Comparison of ENCODE assay signal across 11 mouse cellular contexts in the genomic region with DNA sequence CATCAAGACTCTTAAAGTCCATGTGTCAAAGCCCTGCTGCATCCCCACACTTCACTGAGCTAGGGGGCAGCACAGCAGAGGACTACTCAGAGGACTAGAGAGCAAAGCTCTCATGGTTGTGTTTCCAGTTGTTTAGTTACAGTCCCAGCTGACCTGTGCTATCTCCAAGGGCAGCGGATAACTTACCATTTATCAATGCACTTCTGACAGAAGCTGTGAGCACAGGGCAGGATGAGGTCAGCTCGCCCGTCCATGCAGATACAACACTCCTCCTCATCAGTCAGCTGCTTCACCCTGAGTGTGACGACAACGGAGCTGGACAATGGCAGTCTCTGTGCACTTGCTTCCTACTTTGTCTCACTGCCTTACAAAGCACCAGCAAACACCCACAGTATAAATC. TPM values are rescaled to one million over a fixed set of nuclear protein-coding genes. Genes with fewer than 3 reads are reported as not detected.
DNase-seq lines count a peak whose midpoint lies in the region; ATAC-seq and TF ChIP-seq lines count a peak whose summit lies in the region.
"Had no signal": no experiment of that assay in that cellular context is flagged by ENCODE, and none has a peak within 500 bp of the region (broad histone marks: within the 10 kb centered on the region; RNA-seq: fewer than 3 reads in every experiment).

No protein-coding gene starts in this region.

- ATAC-seq in liver, embryonic 14.5 days (ENCODE audit: insufficient read depth): no peak
- ATAC-seq in liver, embryonic 12.5 days: no peak
- no peak for ATAC-seq in heart, embryonic 13.5 days (ENCODE audit: extremely low read depth, insufficient number of reproducible peaks, low FRiP score, low TSS enrichment)
- ATAC-seq in neural tube, embryonic 12.5 days (ENCODE audit: low FRiP score, low read depth): peak; percentile 63; the same call in 1 of the 2 replicates
- ATAC-seq: CD4-positive, CD25-positive, alpha-beta regulatory T cell, adult 4 months had no signal

- no peak overlapping the region for H3K27ac ChIP-seq in liver, embryonic 14.5 days
- H3K27ac ChIP-seq in liver, embryonic 12.5 days: no peak overlapping the region
- H3K27ac ChIP-seq in heart, embryonic 13.5 days (replicated peaks): peak overlapping the region; percentile 85
- no peak overlapping the region for H3K27ac ChIP-seq in neural tube, embryonic 12.5 days

- no peak overlapping the region for H3K4me2 ChIP-seq in liver, embryonic 14.5 days (ENCODE audit: low read depth)
- H3K4me2 ChIP-seq in liver, embryonic 12.5 days: no peak overlapping the region
- H3K4me2 ChIP-seq in heart, embryonic 13.5 days: peak overlapping the region; percentile 20
- H3K4me2 ChIP-seq in neural tube, embryonic 12.5 days (replicated peaks): no peak overlapping the region
- H3K4me2 ChIP-seq: embryonic facial prominence, embryonic 15.5 days had no signal

- TF ChIP-seq CTCF in liver, embryonic 14.5 days (IDR thresholded peaks at IDR 0.05; ENCODE audit: low read depth): peak; percentile 32; the same call in 1 of the 2 replicates

- DNase-seq in heart, adult 11 months: peak; percentile 94
- no peak for DNase-seq in heart, postnatal 36 days
- DNase-seq in liver, embryonic 14.5 days (ENCODE audit: low read depth in 3 of 3, low spot score in 3 of 3): no peak
- DNase-seq in right cerebral cortex, adult 2 months (ENCODE audit: low spot score in 2 of 2): no peak
- DNase-seq in frontal cortex, adult 2 months (ENCODE audit: extremely low spot score in 1 of 2, low spot score in 1 of 2): no peak

- intact Hi-C loops in heart, postnatal 36 days (cut with DNase I): no loop called here

- H3K36me3 ChIP-seq in liver, embryonic 14.5 days (replicated peaks; ENCODE audit: control insufficient read depth, insufficient read depth, low read depth): peaks cover 40% of the 10 kb centered on the region
- peaks cover 76% of the 10 kb centered on the region for H3K36me3 ChIP-seq in liver, embryonic 12.5 days
- H3K36me3 ChIP-seq in heart, embryonic 13.5 days: peaks cover 36% of the 10 kb centered on the region
- peaks cover 17% of the 10 kb centered on the region for H3K36me3 ChIP-seq in neural tube, embryonic 12.5 days

- H3K4me3 ChIP-seq in liver, embryonic 14.5 days (ENCODE audit: insufficient read depth in 1 of 2, low read depth in 2 of 2, low read length in 2 of 2): no peak overlapping the region
- H3K4me3 ChIP-seq in liver, embryonic 12.5 days: no peak overlapping the region
- H3K4me3 ChIP-seq in heart, embryonic 13.5 days: no peak overlapping the region
- H3K4me3 ChIP-seq in neural tube, embryonic 12.5 days: no peak overlapping the region
- H3K4me3 ChIP-seq: embryonic facial prominence, embryonic 15.5 days had no signal

- no peak for TF ChIP-seq EP300 in liver, embryonic 14.5 days (IDR thresholded peaks at IDR 0.05; ENCODE audit: low read depth)

- WGBS in liver, embryonic 14.5 days (ENCODE audit: insufficient replicate concordance): 57% methylated on average over 5 of the region's 5 CpGs
- WGBS in liver, embryonic 12.5 days (ENCODE audit: insufficient replicate concordance): 54% methylated on average over 5 of the region's 5 CpGs
- 14% methylated on average over 5 of the region's 5 CpGs for WGBS in heart, embryonic 13.5 days
- 15% methylated on average over 5 of the region's 5 CpGs for WGBS in neural tube, embryonic 12.5 days

- peaks cover 15 to 36% of the 10 kb centered on the region in 2 experiments for H3K4me1 ChIP-seq in liver, embryonic 14.5 days (replicated peaks; ENCODE audit: control insufficient read depth in 2 of 2, insufficient read depth in 2 of 2, low read length in 1 of 2)
- peaks cover 44% of the 10 kb centered on the region for H3K4me1 ChIP-seq in liver, embryonic 12.5 days
- peaks cover 65% of the 10 kb centered on the region for H3K4me1 ChIP-seq in heart, embryonic 13.5 days
- peaks cover 5% of the 10 kb centered on the region; the same call in 1 of the 2 replicates for H3K4me1 ChIP-seq in neural tube, embryonic 12.5 days

- H3K9ac ChIP-seq in liver, embryonic 14.5 days (replicated peaks): no peak overlapping the region
- no peak overlapping the region for H3K9ac ChIP-seq in liver, embryonic 12.5 days
- H3K9ac ChIP-seq in heart, embryonic 13.5 days: peak overlapping the region; percentile 37
- H3K9ac ChIP-seq in neural tube, embryonic 12.5 days: no peak overlapping the region
- H3K9ac ChIP-seq: embryonic facial prominence, embryonic 15.5 days had no signal

- H3K27me3 ChIP-seq in liver, embryonic 14.5 days (ENCODE audit: control insufficient read depth, insufficient read depth, low read length): no peaks in the 10 kb centered on the region
- H3K27me3 ChIP-seq in liver, embryonic 12.5 days (replicated peaks): no peaks in the 10 kb centered on the region
- no peaks in the 10 kb centered on the region for H3K27me3 ChIP-seq in heart, embryonic 13.5 days (replicated peaks)
- H3K27me3 ChIP-seq in neural tube, embryonic 12.5 days (replicated peaks): no peaks in the 10 kb centered on the region
- H3K27me3 ChIP-seq: embryonic facial prominence, embryonic 15.5 days had no signal

- no peaks in the 10 kb centered on the region for H3K9me3 ChIP-seq in liver, embryonic 14.5 days (ENCODE audit: control insufficient read depth, low read length)
- H3K9me3 ChIP-seq in liver, embryonic 12.5 days (replicated peaks): no peaks in the 10 kb centered on the region
- no peaks in the 10 kb centered on the region for H3K9me3 ChIP-seq in heart, embryonic 13.5 days
- H3K9me3 ChIP-seq in neural tube, embryonic 12.5 days: no peaks in the 10 kb centered on the region
- H3K9me3 ChIP-seq: embryonic facial prominence, embryonic 15.5 days had no signal

RNA-seq across cellular contexts. Expression of a gene that starts 23.2 kb away (rescaled TPM):
- 10 to 100 TPM; 36.5 to 38.1 TPM for total RNA-seq in heart, postnatal 36 days (2021)
- 11.8 and 17.4 TPM in 2 replicates for polyA plus RNA-seq in liver, embryonic 14.5 days (2012; rRNA removed)
- polyA plus RNA-seq in liver, embryonic 14.5 days (2014; fragmentation: Nextera tagmentation; extraction: Ambion mirVana): 25.4 and 25.9 TPM in 2 replicates
- 29.1 and 31.7 TPM in 2 replicates for polyA plus RNA-seq in liver, embryonic 12.5 days (2016; fragmentation: Nextera tagmentation; extraction: Ambion mirVana)
- 27.6 and 29.2 TPM in 2 replicates for polyA plus RNA-seq in heart, embryonic 13.5 days (2015; fragmentation: Nextera tagmentation; extraction: Ambion mirVana)
- polyA plus RNA-seq in neural tube, embryonic 12.5 days (2016; fragmentation: Nextera tagmentation; extraction: Ambion mirVana): 29.2 and 30.7 TPM in 2 replicates
- polyA plus RNA-seq in frontal cortex, adult 2 months (2012; rRNA removed): 67.0 and 75.5 TPM in 2 replicates

RNA-seq across cellular contexts. Expression of a gene that starts 42.0 kb away (rescaled TPM):
- total RNA-seq in heart, postnatal 36 days (2021): 10 to 100 TPM; 14.1 to 28.1 TPM
- polyA plus RNA-seq in liver, embryonic 14.5 days (2012; rRNA removed): 18.3 and 24.6 TPM in 2 replicates
- polyA plus RNA-seq in liver, embryonic 14.5 days (2014; fragmentation: Nextera tagmentation; extraction: Ambion mirVana): 22.2 and 22.7 TPM in 2 replicates
- 26.7 and 28.6 TPM in 2 replicates for polyA plus RNA-seq in liver, embryonic 12.5 days (2016; fragmentation: Nextera tagmentation; extraction: Ambion mirVana)
- 6.2 TPM in 2 replicates for polyA plus RNA-seq in heart, embryonic 13.5 days (2015; fragmentation: Nextera tagmentation; extraction: Ambion mirVana)
- 4.0 and 4.4 TPM in 2 replicates for polyA plus RNA-seq in neural tube, embryonic 12.5 days (2016; fragmentation: Nextera tagmentation; extraction: Ambion mirVana)
- polyA plus RNA-seq in frontal cortex, adult 2 months (2012; rRNA removed): 0.38 and 1.1 TPM in 2 replicates
- total RNA-seq: hematopoietic stem cell, adult 5-6 weeks had no signal
- polyA plus RNA-seq: CD4-positive, CD25-positive, alpha-beta regulatory T cell, adult 4 months had no signal

RNA-seq across cellular contexts. Expression of a gene that starts 53.1 kb away (rescaled TPM):
- 10 to 100 TPM; 31.5 to 45.8 TPM for total RNA-seq in heart, postnatal 36 days (2021)
- polyA plus RNA-seq in liver, embryonic 14.5 days (2012; rRNA removed): 19.4 and 21.9 TPM in 2 replicates
- polyA plus RNA-seq in liver, embryonic 14.5 days (2014; fragmentation: Nextera tagmentation; extraction: Ambion mirVana): 28.6 and 32.9 TPM in 2 replicates
- 33.7 and 34.2 TPM in 2 replicates for polyA plus RNA-seq in liver, embryonic 12.5 days (2016; fragmentation: Nextera tagmentation; extraction: Ambion mirVana)
- polyA plus RNA-seq in heart, embryonic 13.5 days (2015; fragmentation: Nextera tagmentation; extraction: Ambion mirVana): 5.1 and 6.0 TPM in 2 replicates
- 2.4 and 3.1 TPM in 2 replicates for polyA plus RNA-seq in neural tube, embryonic 12.5 days (2016; fragmentation: Nextera tagmentation; extraction: Ambion mirVana)
- 24.9 and 29.1 TPM in 2 replicates for polyA plus RNA-seq in frontal cortex, adult 2 months (2012; rRNA removed)
